Comparison of ENCODE assay signal across 8 mouse cellular contexts in genomic region chr2:30472731-30473351, GRCm38 (mm10). TPM values are rescaled to one million over a fixed set of nuclear protein-coding genes. Genes with fewer than 3 reads are reported as not detected.
A peak's percentile ranks its signal among the peaks of the same experiment; 100 is the strongest.
DNase-seq lines count a peak whose midpoint lies in the region; ATAC-seq and TF ChIP-seq lines count a peak whose summit lies in the region.

No protein-coding gene starts in this region.

- peak; percentile 22 for DNase-seq in cerebellum, adult 11-12 months
- DNase-seq in CH12.LX (ENCODE audit: extremely low read depth) = no peak
- peak; percentile 42 for DNase-seq in embryonic facial prominence, embryonic 11.5 days (ENCODE audit: low spot score)
- peak; percentile 54 for DNase-seq in kidney, postnatal 0 days (ENCODE audit: low spot score)
- DNase-seq in midbrain, embryonic 10.5 days (ENCODE audit: low spot score) = peak; percentile 69
- peak; percentile 66 for DNase-seq in urinary bladder, adult 2 months (ENCODE audit: low spot score)

- H3K9ac ChIP-seq in CH12.LX (ENCODE audit: insufficient read depth, low read depth) = peak overlapping the region; percentile 73; the same call in 1 of the 2 replicates
- peak overlapping the region; percentile 100 for H3K9ac ChIP-seq in embryonic facial prominence, embryonic 11.5 days (replicated peaks; ENCODE audit: low read length)
- H3K9ac ChIP-seq in heart, embryonic 14.5 days (ENCODE audit: low read length) = peak overlapping the region; percentile 96
- H3K9ac ChIP-seq in kidney, postnatal 0 days (ENCODE audit: low read depth, low read length) = peak overlapping the region; percentile 94

- ATAC-seq in cerebellum, adult (ENCODE audit: insufficient number of reproducible peaks, low FRiP score, low TSS enrichment) = no peak
- no peak for ATAC-seq in embryonic facial prominence, embryonic 11.5 days (replicated peaks; ENCODE audit: insufficient number of reproducible peaks, low FRiP score, low TSS enrichment, low read depth)
- ATAC-seq in heart, embryonic 14.5 days (ENCODE audit: insufficient number of reproducible peaks, insufficient read depth, low FRiP score, low read depth) = no peak
- no peak for ATAC-seq in kidney, postnatal 0 days (replicated peaks; ENCODE audit: low FRiP score, low read depth)

- no peak for TF ChIP-seq CTCF in CH12.LX (conservative IDR thresholded peaks at IDR 0.05 in 1 of 2, IDR thresholded peaks at IDR 0.05 in 1 of 2; ENCODE audit: low read depth in 2 of 2, low read length in 2 of 2)
- no peak for TF ChIP-seq CTCF in kidney, postnatal 0 days (IDR thresholded peaks at IDR 0.05; ENCODE audit: low read depth)

- H3K4me2 ChIP-seq in CH12.LX (ENCODE audit: insufficient read depth, low read depth, poor library complexity, severe bottlenecking) = peak overlapping the region; percentile 79
- peak overlapping the region; percentile 84 for H3K4me2 ChIP-seq in embryonic facial prominence, embryonic 11.5 days (ENCODE audit: low read depth, low read length)
- peak overlapping the region; percentile 98 for H3K4me2 ChIP-seq in heart, embryonic 14.5 days (ENCODE audit: low read length)
- H3K4me2 ChIP-seq in kidney, postnatal 0 days (ENCODE audit: low read length) = peak overlapping the region; percentile 98

- no peak for TF ChIP-seq RAD21 in CH12.LX (IDR thresholded peaks at IDR 0.05; ENCODE audit: low read depth, low read length)

- H3K79me2 ChIP-seq in CH12.LX (replicated peaks; ENCODE audit: control insufficient read depth, extremely low read depth, insufficient read depth, poor library complexity, severe bottlenecking) = no peaks in the 10 kb centered on the region

- in situ Hi-C loops in CH12.LX (cut with MboI; ENCODE audit: low pct_ligation_motif_present, low pct_unique_long_range_greater_than_20kb, low sequenced_read_pairs) = loop anchor here (5.0 kb wide), 1 partner anchor 36 kb away; no protein-coding TSS in a partner anchor

- H3K27ac ChIP-seq in CH12.LX (ENCODE audit: insufficient read depth, low read depth) = peak overlapping the region; percentile 40; the same call in 1 of the 2 replicates
- H3K27ac ChIP-seq in embryonic facial prominence, embryonic 11.5 days (replicated peaks; ENCODE audit: low read depth, low read length) = peak overlapping the region; percentile 94
- H3K27ac ChIP-seq in heart, embryonic 14.5 days (replicated peaks in 1 of 2; ENCODE audit: control insufficient read depth in 1 of 2, insufficient read depth in 1 of 2, low read depth in 2 of 2, low read length in 2 of 2) = peak overlapping the region; percentile 85 to 91
- H3K27ac ChIP-seq in kidney, postnatal 0 days = peak overlapping the region; percentile 99
- H3K27ac ChIP-seq in midbrain, embryonic 10.5 days (replicated peaks) = peak overlapping the region; percentile 96

- H3K27me3 ChIP-seq in CH12.LX (replicated peaks) = peaks cover 77% of the 10 kb centered on the region
- H3K27me3 ChIP-seq in embryonic facial prominence, embryonic 11.5 days (ENCODE audit: control insufficient read depth, insufficient read depth, low read length) = no peaks in the 10 kb centered on the region
- peaks cover 8% of the 10 kb centered on the region for H3K27me3 ChIP-seq in heart, embryonic 14.5 days (ENCODE audit: control insufficient read depth, insufficient read depth, low read length)
- H3K27me3 ChIP-seq in kidney, postnatal 0 days (ENCODE audit: insufficient read depth, low read length) = no peaks in the 10 kb centered on the region
- peaks cover 38% of the 10 kb centered on the region for H3K27me3 ChIP-seq in midbrain, embryonic 10.5 days (ENCODE audit: low read depth, poor library complexity, severe bottlenecking)

- peaks cover 4% of the 10 kb centered on the region for H3K9me3 ChIP-seq in CH12.LX (replicated peaks; ENCODE audit: low read length)
- H3K9me3 ChIP-seq in embryonic facial prominence, embryonic 11.5 days (replicated peaks; ENCODE audit: control insufficient read depth, low read length) = no peaks in the 10 kb centered on the region
- no peaks in the 10 kb centered on the region for H3K9me3 ChIP-seq in heart, embryonic 14.5 days (ENCODE audit: control insufficient read depth, low read length)
- H3K9me3 ChIP-seq in kidney, postnatal 0 days (replicated peaks; ENCODE audit: low read length) = no peaks in the 10 kb centered on the region
- no peaks in the 10 kb centered on the region for H3K9me3 ChIP-seq in midbrain, embryonic 10.5 days (replicated peaks)

- peak overlapping the region; percentile 42 to 66 (median 49) for H3K4me3 ChIP-seq in CH12.LX (replicated peaks in 1 of 3; ENCODE audit: low read depth in 2 of 3, low read length in 2 of 3, poor library complexity in 1 of 3)
- peak overlapping the region; percentile 99 for H3K4me3 ChIP-seq in embryonic facial prominence, embryonic 11.5 days (ENCODE audit: low read depth, low read length)
- peak overlapping the region; percentile 61 to 83 for H3K4me3 ChIP-seq in heart, embryonic 14.5 days (ENCODE audit: control insufficient read depth in 1 of 2, insufficient read depth in 1 of 2, low read depth in 1 of 2, low read length in 2 of 2)
- H3K4me3 ChIP-seq in kidney, postnatal 0 days (replicated peaks; ENCODE audit: low read depth, low read length) = peak overlapping the region; percentile 89
- H3K4me3 ChIP-seq in midbrain, embryonic 10.5 days = peak overlapping the region; percentile 97

- no peak for TF ChIP-seq POLR2A in CH12.LX (IDR thresholded peaks at IDR 0.05; ENCODE audit: low read depth, low read length)

- TF ChIP-seq EP300 in CH12.LX (IDR thresholded peaks at IDR 0.05; ENCODE audit: low read length) = no peak

- dilution Hi-C loops in CH12.LX (cut with MboI; ENCODE audit: extremely low pct_ligation_motif_present, extremely low pct_unique_long_range_greater_than_20kb, low sequenced_read_pairs) = no loop called here

- H3K4me1 ChIP-seq in CH12.LX (ENCODE audit: control insufficient read depth in 1 of 2, insufficient read depth in 2 of 2) = peaks cover 9 to 33% of the 10 kb centered on the region in 2 experiments
- peaks cover 5% of the 10 kb centered on the region; the same call in 1 of the 2 replicates for H3K4me1 ChIP-seq in embryonic facial prominence, embryonic 11.5 days (ENCODE audit: control insufficient read depth, insufficient read depth, low read length)
- H3K4me1 ChIP-seq in heart, embryonic 14.5 days (ENCODE audit: control insufficient read depth in 2 of 2, insufficient read depth in 2 of 2, low read length in 2 of 2) = peaks cover 17 to 20% of the 10 kb centered on the region in 2 experiments
- H3K4me1 ChIP-seq in kidney, postnatal 0 days (replicated peaks; ENCODE audit: insufficient read depth, low read length) = peaks cover 5% of the 10 kb centered on the region
- peaks cover 52% of the 10 kb centered on the region for H3K4me1 ChIP-seq in midbrain, embryonic 10.5 days

- under 1% methylated on average over 60 of the region's 60 CpGs for WGBS in embryonic facial prominence, embryonic 11.5 days
- under 1% methylated on average over 60 of the region's 60 CpGs for WGBS in heart, embryonic 14.5 days
- under 1% methylated on average over 60 of the region's 60 CpGs for WGBS in kidney, postnatal 0 days
- under 1% methylated on average over 60 of the region's 60 CpGs for WGBS in midbrain, embryonic 10.5 days

- no peaks in the 10 kb centered on the region for H3K36me3 ChIP-seq in CH12.LX (replicated peaks in 1 of 2; ENCODE audit: control insufficient read depth in 1 of 2, insufficient read depth in 1 of 2, low read length in 1 of 2)
- H3K36me3 ChIP-seq in embryonic facial prominence, embryonic 11.5 days (replicated peaks; ENCODE audit: control insufficient read depth, insufficient read depth, low read depth, low read length) = no peaks in the 10 kb centered on the region
- H3K36me3 ChIP-seq in heart, embryonic 14.5 days (ENCODE audit: control insufficient read depth, insufficient read depth, low read length) = no peaks in the 10 kb centered on the region
- H3K36me3 ChIP-seq in kidney, postnatal 0 days (ENCODE audit: insufficient read depth, low read length) = no peaks in the 10 kb centered on the region
- H3K36me3 ChIP-seq in midbrain, embryonic 10.5 days = no peaks in the 10 kb centered on the region

TF ChIP-seq in CH12.LX, 34 proteins besides CTCF, POLR2A, EP300 and RAD21 (continues in another document):
- TF ChIP-seq JUN (IDR thresholded peaks at IDR 0.05; ENCODE audit: insufficient read depth, low read depth, low read length) (no peak), MXI1 (IDR thresholded peaks at IDR 0.05; ENCODE audit: low read depth, low read length) (peak; percentile 21; the same call in 1 of the 2 replicates), ELF1 (IDR thresholded peaks at IDR 0.05; ENCODE audit: low read depth, low read length) (no peak)

RNA-seq across cellular contexts. Expression of gene Ier5l, which starts 1.2 kb away (rescaled TPM):
- 0.98 and 1.1 TPM in 2 replicates for total RNA-seq in CH12.LX (2012; rRNA removed)
- 0.22 and 0.51 TPM in 2 replicates for total RNA-seq in CH12.LX (2014; rRNA removed)
- polyA plus RNA-seq in CH12.LX (2012; ENCODE audit: insufficient read length, low read depth) = 0.31 and 0.33 TPM in 2 replicates
- 6.6 and 12.6 TPM in 2 replicates for polyA plus RNA-seq in embryonic facial prominence, embryonic 11.5 days (2014; fragmentation: Nextera tagmentation; extraction: Ambion mirVana)
- 3.5 and 4.2 TPM in 2 replicates for polyA plus RNA-seq in heart, embryonic 14.5 days (2014; fragmentation: Nextera tagmentation; extraction: Ambion mirVana)
- 3.5 and 8.1 TPM in 2 replicates for polyA plus RNA-seq in kidney, postnatal 0 days (2015; fragmentation: Nextera tagmentation; extraction: Ambion mirVana)
- polyA plus RNA-seq in midbrain, embryonic 10.5 days (2016; fragmentation: Nextera tagmentation; extraction: Ambion mirVana) = 2.0 and 2.3 TPM in 2 replicates
- 10.7 and 11.0 TPM in 2 replicates for polyA plus RNA-seq in urinary bladder, adult 2 months (2012; rRNA removed)

RNA-seq across cellular contexts. Expression of gene Ptpa, which starts 57.0 kb away (rescaled TPM):
- total RNA-seq in CH12.LX (2012; rRNA removed) = 111 and 120 TPM in 2 replicates
- 117 and 122 TPM in 2 replicates for total RNA-seq in CH12.LX (2014; rRNA removed)
- polyA plus RNA-seq in CH12.LX (2012; ENCODE audit: insufficient read length, low read depth) = 190 and 194 TPM in 2 replicates
- polyA plus RNA-seq in embryonic facial prominence, embryonic 11.5 days (2014; fragmentation: Nextera tagmentation; extraction: Ambion mirVana) = 53.7 and 62.4 TPM in 2 replicates
- polyA plus RNA-seq in heart, embryonic 14.5 days (2014; fragmentation: Nextera tagmentation; extraction: Ambion mirVana) = 42.0 and 61.2 TPM in 2 replicates
- polyA plus RNA-seq in kidney, postnatal 0 days (2015; fragmentation: Nextera tagmentation; extraction: Ambion mirVana) = 131 and 142 TPM in 2 replicates
- 151 and 152 TPM in 2 replicates for polyA plus RNA-seq in midbrain, embryonic 10.5 days (2016; fragmentation: Nextera tagmentation; extraction: Ambion mirVana)
- polyA plus RNA-seq in urinary bladder, adult 2 months (2012; rRNA removed) = 90.0 and 93.9 TPM in 2 replicates

RNA-seq across cellular contexts. Expression of gene Crat, which starts 57.2 kb away (rescaled TPM):
- total RNA-seq in CH12.LX (2012; rRNA removed) (3.6 and 4.5 TPM in 2 replicates), CH12.LX (2014; rRNA removed) (1.3 and 1.7 TPM in 2 replicates)
- 2.8 and 4.2 TPM in 2 replicates for polyA plus RNA-seq in CH12.LX (2012; ENCODE audit: insufficient read length, low read depth)
- polyA plus RNA-seq in embryonic facial prominence, embryonic 11.5 days (2014; fragmentation: Nextera tagmentation; extraction: Ambion mirVana) = 24.0 and 29.6 TPM in 2 replicates
- 127 and 135 TPM in 2 replicates for polyA plus RNA-seq in heart, embryonic 14.5 days (2014; fragmentation: Nextera tagmentation; extraction: Ambion mirVana)
- polyA plus RNA-seq in kidney, postnatal 0 days (2015; fragmentation: Nextera tagmentation; extraction: Ambion mirVana) = 42.9 and 49.2 TPM in 2 replicates
- polyA plus RNA-seq in midbrain, embryonic 10.5 days (2016; fragmentation: Nextera tagmentation; extraction: Ambion mirVana) = 22.5 and 23.7 TPM in 2 replicates
- polyA plus RNA-seq in urinary bladder, adult 2 months (2012; rRNA removed) = 27.3 and 38.1 TPM in 2 replicates

Comparison
In these comparisons a context has a peak if more than half of its experiments do, and no peak if none do; other contexts are left out.
1. H3K27ac ChIP-seq: peak in every context shown above with its lines; median percentile 99 in kidney, postnatal 0 days; 96 in midbrain, embryonic 10.5 days; 94 in embryonic facial prominence, embryonic 11.5 days; 88 in heart, embryonic 14.5 days; 40 in CH12.LX.
2. H3K4me3 ChIP-seq: peak in every context shown above with its lines; median percentile 99 in embryonic facial prominence, embryonic 11.5 days; 97 in midbrain, embryonic 10.5 days; 89 in kidney, postnatal 0 days; 72 in heart, embryonic 14.5 days; 49 in CH12.LX.